Mouse (Mus musculus) forebrain, postnatal 0 days (tissue): Measurements from ENCODE around the gene Zfp324. TPM values are rescaled to one million over a fixed set of nuclear protein-coding genes. Genes with fewer than 3 reads are reported as not detected.

Source experiments
- ATAC-seq: fragments of 200-750 bp; cut with Nextera tagmentation; 2 replicates; pipeline ENCODE4 v1.8.0; 2017; ENCODE audit warnings: mild to moderate bottlenecking, moderate library complexity
- DNase-seq: peaks from one replicate; pipeline ENCODE4 v3.0.0-alpha.2; 2015
- H3K27ac ChIP-seq: fragments of 300-500 bp; sonication (generic); 2 replicates; pipeline ENCODE4 v1.5.1; 2014; ENCODE audit warnings: low read depth, mild to moderate bottlenecking, antibody characterized with exemption, low read length, moderate library complexity, mixed read lengths
- H3K27me3 ChIP-seq: fragments of 300-500 bp; sonication (generic); 2 replicates; pipeline ENCODE4 v1.6.1; 2014; ENCODE audit warnings: mild to moderate bottlenecking, low read length, mixed read lengths; ENCODE audit not compliant: insufficient read depth
- H3K36me3 ChIP-seq: fragments of 300-500 bp; sonication (generic); 2 replicates; pipeline ENCODE4 v1.6.1; 2014; ENCODE audit warnings: mild to moderate bottlenecking, moderate library complexity; ENCODE audit not compliant: insufficient read depth
- H3K4me1 ChIP-seq: fragments of 300-500 bp; sonication (generic); 2 replicates; pipeline ENCODE4 v1.6.1; 2014; ENCODE audit warnings: antibody characterized with exemption; ENCODE audit not compliant: insufficient read depth
- H3K4me2 ChIP-seq: fragments of 300-500 bp; sonication (generic); 2 replicates; pipeline ENCODE4 v1.6.1; 2014; ENCODE audit warnings: low read depth, mild to moderate bottlenecking, moderate library complexity
- H3K4me3 ChIP-seq: fragments of 300-500 bp; sonication (generic); 2 replicates; pipeline ENCODE4 v1.5.1; 2014; ENCODE audit warnings: low read depth, low read length, mixed read lengths
- H3K9ac ChIP-seq: fragments of 300-500 bp; sonication (generic); 2 replicates; pipeline ENCODE4 v1.6.1; 2014; ENCODE audit warnings: mild to moderate bottlenecking
- H3K9me3 ChIP-seq: fragments of 300-500 bp; sonication (generic); 2 replicates; pipeline ENCODE4 v1.6.1; 2016; ENCODE audit warnings: low read length
- CTCF ChIP-seq: sonication (generic); IDR thresholded peaks from 2 replicates; pipeline ENCODE4 v1.5.1; 2016; ENCODE audit warnings: antibody characterized with exemption, control low read depth, low read depth
- WGBS: fragments of 180-500 bp; shearing (Covaris S2); extraction: QIAGEN DNeasy Blood & Tissue Kit; methylation state at CpG from one replicate; pipeline ENCODE4 v1.1.7; 2014; 5-methylcytosine and 5-hydroxymethylcytosine counted together
- polyA plus RNA-seq: library from polyadenylated mRNA; unstranded; fragments of >200 nt; fragmentation: Nextera tagmentation; extraction: Ambion mirVana; gene quantifications from 2 replicates; pipeline ENCODE4 v1.2.1, GENCODE M21; 2015
- total RNA-seq: library from RNA; depleted of rRNA; stranded (reverse); fragments of >200 nt; gene quantifications from 2 replicates; pipeline ENCODE4 v1.2.3, GENCODE M21; 2014

Gene Zfp324
- total and polyA plus RNA-seq, 2 experiments from 2014 or later = 8.8 to 32.9 TPM

DNA sequence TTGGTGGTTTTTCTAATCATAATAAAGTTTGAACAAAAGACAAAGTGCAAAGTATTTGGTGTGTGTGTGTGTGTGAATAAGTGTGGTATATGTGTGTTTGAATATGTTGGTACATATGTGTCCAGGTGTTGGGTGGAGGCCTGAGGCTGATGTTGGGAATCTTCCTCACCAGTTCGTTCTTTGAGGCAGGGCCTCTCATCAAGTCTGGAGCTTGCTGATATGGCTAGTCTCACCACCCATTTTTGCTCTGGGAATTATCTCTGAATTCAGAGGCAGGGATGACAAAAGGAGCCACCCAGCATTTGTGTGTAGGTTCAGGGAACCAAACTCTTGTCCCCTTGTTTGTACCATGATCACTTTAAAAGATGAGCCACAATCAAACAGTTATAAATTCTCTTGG is 20.1 kb downstream of the Zfp324 start:
- no peak for ATAC-seq
- no peak overlapping the region for H3K4me2 ChIP-seq
- H3K9me3 ChIP-seq = no peaks in the 10 kb centered on the region
- WGBS = 90% methylated on average over 1 of the region's 1 CpGs
- H3K4me1 ChIP-seq = no peaks in the 10 kb centered on the region
- H3K4me3 ChIP-seq = no peak overlapping the region
- no peak overlapping the region for H3K9ac ChIP-seq
- no peak for DNase-seq
- TF ChIP-seq CTCF = no peak
- H3K27ac ChIP-seq = no peak overlapping the region
- H3K36me3 ChIP-seq = 0 out of 2 replicates have a peak, but pooled peaks cover 3% of the 10 kb centered on the region
- H3K27me3 ChIP-seq = no peaks in the 10 kb centered on the region

DNA sequence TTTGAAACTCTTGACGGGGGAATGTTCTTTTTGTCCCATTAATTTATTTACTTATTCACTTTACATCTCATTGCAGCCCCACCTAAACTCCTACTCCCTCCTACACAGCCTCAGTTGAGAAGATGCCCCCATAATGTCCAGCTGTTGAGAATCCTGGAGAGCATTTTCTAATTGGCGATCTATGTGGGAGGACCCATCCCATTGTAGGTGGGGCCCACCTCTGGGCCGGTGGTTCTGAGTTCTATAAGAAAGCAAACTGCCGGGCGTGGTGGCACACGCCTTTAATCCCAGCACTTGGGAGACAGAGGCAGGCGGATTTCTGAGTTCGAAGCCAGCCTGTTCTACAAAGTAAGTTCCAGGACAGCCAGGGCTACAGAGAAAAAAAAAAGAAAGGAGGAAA is 21.3 kb downstream of the Zfp324 start:
- 0 out of 2 replicates have a peak, but pooled peaks cover 3% of the 10 kb centered on the region for H3K36me3 ChIP-seq
- H3K9ac ChIP-seq = no peak overlapping the region
- 85% methylated on average over 8 of the region's 8 CpGs for WGBS
- H3K4me3 ChIP-seq = no peak overlapping the region
- H3K9me3 ChIP-seq = no peaks in the 10 kb centered on the region
- TF ChIP-seq CTCF = no peak
- H3K4me2 ChIP-seq = no peak overlapping the region
- ATAC-seq (no peak), DNase-seq (no peak)
- no peaks in the 10 kb centered on the region for H3K4me1 ChIP-seq
- H3K27me3 ChIP-seq = no peaks in the 10 kb centered on the region
- no peak overlapping the region for H3K27ac ChIP-seq

- Histone ChIP-seq H3K27ac (no peak overlapping the region), H3K27me3 (no peaks in the 10 kb centered on the region), H3K9me3 (no peaks in the 10 kb centered on the region), H3K36me3 (no peaks in the 10 kb centered on the region), H3K4me1 (no peaks in the 10 kb centered on the region), H3K4me3 (no peak overlapping the region), H3K4me2 (no peak overlapping the region), H3K9ac (no peak overlapping the region)
- no peak for ATAC-seq
- no peak for DNase-seq
- WGBS = 87% methylated on average over 8 of the region's 8 CpGs
- no peak for TF ChIP-seq CTCF
These were observed 22.0 kb downstream of the Zfp324 start for GRCm38 (mm10) chr7:12987409-12988189.

- no peaks in the 10 kb centered on the region for H3K27me3 ChIP-seq
- peak; percentile 40 for TF ChIP-seq CTCF
- H3K9ac ChIP-seq = no peak overlapping the region
- H3K36me3 ChIP-seq = no peaks in the 10 kb centered on the region
- no peak overlapping the region for H3K4me3 ChIP-seq
- DNase-seq (no peak), ATAC-seq (no peak)
- no peaks in the 10 kb centered on the region for H3K9me3 ChIP-seq
- H3K4me1 ChIP-seq = no peaks in the 10 kb centered on the region
- H3K4me2 ChIP-seq = no peak overlapping the region
- H3K27ac ChIP-seq = no peak overlapping the region
- WGBS = 7% methylated on average over 3 of the region's 3 CpGs
These were observed 26.6 kb downstream of the Zfp324 start for GRCm38 (mm10) chr7:12992222-12992621.

GRCm38 (mm10) chr7:12993148-12993547 is 27.5 kb downstream of the Zfp324 start:
- H3K36me3 ChIP-seq = no peaks in the 10 kb centered on the region
- no peak overlapping the region for H3K4me3 ChIP-seq
- 88% methylated on average over 10 of the region's 10 CpGs for WGBS
- no peak for TF ChIP-seq CTCF
- no peaks in the 10 kb centered on the region for H3K9me3 ChIP-seq
- DNase-seq = no peak
- no peak overlapping the region for H3K9ac ChIP-seq
- no peak for ATAC-seq
- H3K4me2 ChIP-seq = no peak overlapping the region
- no peaks in the 10 kb centered on the region for H3K4me1 ChIP-seq
- no peak overlapping the region for H3K27ac ChIP-seq
- H3K27me3 ChIP-seq = no peaks in the 10 kb centered on the region

DNA sequence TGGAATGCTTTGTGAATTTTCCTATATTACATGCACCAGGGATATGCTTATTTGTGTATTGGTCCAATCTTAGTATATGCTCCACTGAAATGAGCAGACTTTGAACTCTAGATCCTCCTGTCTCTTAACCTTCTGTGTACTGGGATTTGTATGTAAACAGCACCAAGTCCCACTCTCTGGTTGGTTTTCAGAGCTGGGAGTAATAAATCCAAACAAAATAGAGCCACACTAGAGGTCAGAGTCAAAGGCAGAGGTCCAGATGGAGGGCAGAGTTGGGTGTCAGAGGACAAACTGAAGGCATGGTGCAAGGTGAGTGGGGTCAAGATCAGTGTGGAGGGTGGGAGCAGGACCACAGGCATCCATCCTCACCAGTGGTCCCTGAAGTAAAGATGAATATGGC is 30.2 kb downstream of the Zfp324 start:
- no peak overlapping the region for H3K4me3 ChIP-seq
- no peak overlapping the region for H3K27ac ChIP-seq
- no peaks in the 10 kb centered on the region for H3K36me3 ChIP-seq
- H3K9ac ChIP-seq = no peak overlapping the region
- TF ChIP-seq CTCF = no peak
- H3K4me1 ChIP-seq = no peaks in the 10 kb centered on the region
- no peak for DNase-seq
- H3K27me3 ChIP-seq = no peaks in the 10 kb centered on the region
- no peak overlapping the region for H3K4me2 ChIP-seq
- no peak for ATAC-seq
- no peaks in the 10 kb centered on the region for H3K9me3 ChIP-seq

DNA sequence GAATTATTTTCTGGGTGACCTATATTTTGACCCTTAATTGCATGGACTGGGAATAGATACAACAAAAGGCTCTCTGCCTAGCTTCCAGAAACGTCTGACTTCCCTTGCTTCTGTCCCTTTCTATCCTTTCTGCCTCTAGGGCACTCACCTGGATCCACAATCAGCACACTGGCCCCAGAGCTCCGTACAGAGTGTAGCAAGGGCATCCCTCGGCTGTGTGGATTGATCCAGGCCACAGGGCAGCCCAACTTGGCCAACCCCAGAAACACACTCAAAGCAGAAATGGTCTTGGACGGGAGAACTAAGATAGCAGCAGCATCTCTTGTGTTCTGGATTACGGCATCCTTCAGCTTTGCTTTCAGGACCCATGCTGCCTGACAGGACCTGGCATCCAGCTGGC is 31.6 kb downstream of the Zfp324 start:
- WGBS = 66% methylated on average over 5 of the region's 5 CpGs
- H3K9ac ChIP-seq = no peak overlapping the region
- TF ChIP-seq CTCF = no peak
- no peaks in the 10 kb centered on the region for H3K27me3 ChIP-seq
- no peaks in the 10 kb centered on the region for H3K36me3 ChIP-seq
- H3K9me3 ChIP-seq = no peaks in the 10 kb centered on the region
- H3K27ac ChIP-seq = no peak overlapping the region
- no peak overlapping the region for H3K4me2 ChIP-seq
- no peaks in the 10 kb centered on the region for H3K4me1 ChIP-seq
- no peak for DNase-seq
- H3K4me3 ChIP-seq = no peak overlapping the region
- no peak for ATAC-seq
